Mouse (Mus musculus) ES-Bruce4 (cell line): ENCODE results near the gene Cd247.

Source experiments
- CTCF ChIP-seq: IDR thresholded peaks from one replicate; pipeline ENCODE4 v1.8.1; 2011; ENCODE audit warnings: low read depth, low read length
- POLR2A ChIP-seq: IDR thresholded peaks from one replicate; pipeline ENCODE4 v1.8.1; 2011; ENCODE audit warnings: low read length; ENCODE audit not compliant: insufficient read depth

DNA sequence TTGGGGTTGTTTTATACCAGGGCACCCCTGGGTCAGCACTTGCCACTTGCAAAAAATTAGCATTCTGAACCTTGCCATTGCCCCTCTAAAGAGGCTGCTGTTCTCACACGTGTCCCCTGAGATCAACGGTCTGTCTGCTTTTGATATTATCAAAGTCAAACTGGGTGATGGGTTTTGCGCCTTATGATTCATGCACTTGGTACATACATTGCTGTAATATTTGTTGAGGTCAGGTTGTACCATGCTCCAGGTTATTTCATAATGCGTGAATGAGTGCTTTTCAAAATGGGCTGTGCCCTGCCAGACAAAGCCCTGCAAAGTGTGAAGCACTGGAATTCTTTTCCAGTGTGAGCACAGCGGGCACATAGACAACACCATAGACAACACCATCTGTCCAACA lies 36.6 kb upstream of the Cd247 start:
- TF ChIP-seq CTCF (no peak), POLR2A (no peak)
